Comparison of ENCODE assay signal across 20 mouse cellular contexts in the genomic region with DNA sequence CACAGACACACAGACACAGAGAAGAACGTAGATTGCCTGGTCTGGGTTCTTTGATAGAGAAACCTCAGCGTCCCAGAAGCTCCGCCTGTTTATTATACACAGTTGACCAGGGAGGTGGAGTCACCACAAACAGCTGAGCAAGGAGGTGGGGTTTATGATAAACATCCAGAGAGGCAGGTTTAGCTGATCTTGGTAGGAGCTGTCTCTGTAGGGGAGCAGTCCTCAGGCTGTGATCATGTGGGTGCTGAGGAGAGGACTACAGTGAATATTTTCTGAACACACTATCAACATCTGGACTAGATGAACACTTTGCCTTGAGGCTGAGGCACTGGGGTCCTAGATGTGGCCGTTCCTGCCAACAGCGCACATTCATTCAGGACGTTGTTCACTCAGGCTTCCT.
DNase-seq lines count a peak whose midpoint lies in the region; ATAC-seq and TF ChIP-seq lines count a peak whose summit lies in the region.
"Had no signal": no experiment of that assay in that cellular context is flagged by ENCODE, and none has a peak within 500 bp of the region (broad histone marks: within the 10 kb centered on the region; RNA-seq: fewer than 3 reads in every experiment).

No protein-coding gene starts in this region.

- 69% methylated on average over 6 of the region's 6 CpGs for WGBS in heart, embryonic 15.5 days
- WGBS in heart, embryonic 12.5 days: 76% methylated on average over 6 of the region's 6 CpGs

- H3K9ac ChIP-seq in heart, embryonic 15.5 days: no peak overlapping the region
- no peak overlapping the region for H3K9ac ChIP-seq in heart, embryonic 12.5 days
- H3K9ac ChIP-seq: embryonic facial prominence, embryonic 12.5 days; liver, embryonic 12.5 days; neural tube, embryonic 13.5 days had no signal

- H3K27me3 ChIP-seq in heart, embryonic 15.5 days: no peaks in the 10 kb centered on the region
- no peaks in the 10 kb centered on the region for H3K27me3 ChIP-seq in heart, embryonic 12.5 days (replicated peaks)
- H3K27me3 ChIP-seq: embryonic facial prominence, embryonic 12.5 days; liver, embryonic 12.5 days; neural tube, embryonic 13.5 days had no signal

- no peak for ATAC-seq in heart, embryonic 15.5 days (replicated peaks; ENCODE audit: insufficient number of reproducible peaks, insufficient read depth, low FRiP score, low read depth)
- ATAC-seq in heart, embryonic 12.5 days (ENCODE audit: insufficient number of reproducible peaks, low FRiP score): no peak
- ATAC-seq: liver, embryonic 12.5 days; midbrain, embryonic 16.5 days had no signal

- H3K4me2 ChIP-seq in heart, embryonic 15.5 days: no peak overlapping the region
- H3K4me2 ChIP-seq in heart, embryonic 12.5 days: no peak overlapping the region
- H3K4me2 ChIP-seq: embryonic facial prominence, embryonic 12.5 days; liver, embryonic 12.5 days; neural tube, embryonic 13.5 days had no signal

- no peaks in the 10 kb centered on the region for H3K9me3 ChIP-seq in heart, embryonic 15.5 days (replicated peaks)
- H3K9me3 ChIP-seq in heart, embryonic 12.5 days (replicated peaks): no peaks in the 10 kb centered on the region
- H3K9me3 ChIP-seq: embryonic facial prominence, embryonic 12.5 days; heart, embryonic 10.5 days; liver, embryonic 12.5 days; neural tube, embryonic 13.5 days had no signal

- DNase-seq in 3T3-L1 (ENCODE audit: low read depth, low spot score): peak; percentile 45
- peak; percentile 55 to 69 for DNase-seq in kidney, adult 8-10 months
- peak; percentile 61 to 77 for DNase-seq in kidney, postnatal 36 days
- DNase-seq in embryo, embryonic 9.5 days (ENCODE audit: extremely low spot score): no peak
- no peak for DNase-seq in left cerebral cortex, adult 2 months (ENCODE audit: extremely low spot score in 1 of 2, low spot score in 2 of 2)
- DNase-seq in cerebellum, adult 9-11 months: no peak
- DNase-seq: cerebellum, adult 11 months; cerebellum, postnatal 36 days; gastrocnemius, postnatal 14 days; left cerebral cortex, postnatal 4 days; right cerebral cortex, postnatal 4 days; thymus, postnatal 4 days had no signal

- H3K27ac ChIP-seq in heart, embryonic 15.5 days: peak overlapping the region; percentile 41
- H3K27ac ChIP-seq in heart, embryonic 12.5 days (ENCODE audit: poor library complexity, severe bottlenecking): no peak overlapping the region
- no peak overlapping the region for H3K27ac ChIP-seq in left cerebral cortex, adult 2 months
- H3K27ac ChIP-seq: embryonic facial prominence, embryonic 12.5 days; heart, embryonic 10.5 days; liver, embryonic 12.5 days; macrophage; neural tube, embryonic 13.5 days had no signal

- H3K36me3 ChIP-seq in heart, embryonic 15.5 days: no peaks in the 10 kb centered on the region
- no peaks in the 10 kb centered on the region for H3K36me3 ChIP-seq in heart, embryonic 12.5 days
- H3K36me3 ChIP-seq: embryonic facial prominence, embryonic 12.5 days; heart, embryonic 10.5 days; liver, embryonic 12.5 days; neural tube, embryonic 13.5 days had no signal

- no peak overlapping the region for H3K4me3 ChIP-seq in heart, embryonic 15.5 days
- no peak overlapping the region for H3K4me3 ChIP-seq in heart, embryonic 12.5 days
- H3K4me3 ChIP-seq in left cerebral cortex, adult 2 months: no peak overlapping the region
- H3K4me3 ChIP-seq: embryonic facial prominence, embryonic 12.5 days; heart, embryonic 10.5 days; liver, embryonic 12.5 days; neural tube, embryonic 13.5 days had no signal

- no peak for TF ChIP-seq CTCF in left cerebral cortex, adult 2 months (IDR thresholded peaks at IDR 0.05)

- intact Hi-C loops in left cerebral cortex, adult 2 months (cut with DNase I): no loop called here

- peaks cover under 1% of the 10 kb centered on the region; the same call in 1 of the 2 replicates for H3K4me1 ChIP-seq in heart, embryonic 15.5 days (replicated peaks)
- H3K4me1 ChIP-seq in heart, embryonic 12.5 days (replicated peaks): peaks cover 9% of the 10 kb centered on the region
- H3K4me1 ChIP-seq: embryonic facial prominence, embryonic 12.5 days; liver, embryonic 12.5 days; neural tube, embryonic 13.5 days had no signal

Comparison
In these comparisons a context has a peak if more than half of its experiments do, and no peak if none do; other contexts are left out.
1. DNase-seq: peak in 3T3-L1 (single experiment), kidney, adult 8-10 months (2 of 2) and kidney, postnatal 36 days (2 of 2); none in embryo, embryonic 9.5 days (single experiment), left cerebral cortex, adult 2 months (0 of 2) and cerebellum, adult 9-11 months (single experiment).